Mouse (Mus musculus) small intestine, adult 2 months (tissue): ENCODE measurements at regions not wholly inside any gene's neighbourhood (a gene's known extent, or its start where the extent isn't known, plus 50 kb on each side); places are given as distances from the start of the nearest gene placed in this dataset.

Experiments
- CTCF ChIP-seq: fragments of 200-500 bp; IDR thresholded peaks from 2 replicates; pipeline ENCODE4 v1.5.1; 2012; ENCODE audit warnings: low read depth, mild to moderate bottlenecking, control low read depth, inconsistent platforms, low read length, moderate library complexity, mixed read lengths; ENCODE audit not compliant: insufficient replicate concordance, insufficient read length; ENCODE audit errors: extremely low read depth
- POLR2A ChIP-seq: fragments of 200-500 bp; IDR thresholded peaks from 2 replicates; pipeline ENCODE4 v1.6.1; 2012; ENCODE audit warnings: low read depth, mild to moderate bottlenecking, control low read depth, inconsistent platforms, low read length, moderate library complexity

GRCm38 (mm10) chr6:94357568-94357967 lies 73.9 kb upstream of the Magi1 start:
- TF ChIP-seq CTCF: no peak
- no peak for TF ChIP-seq POLR2A
